Mouse (Mus musculus): ENCODE results near the gene E2f8.

E2f8 gene

DNA sequence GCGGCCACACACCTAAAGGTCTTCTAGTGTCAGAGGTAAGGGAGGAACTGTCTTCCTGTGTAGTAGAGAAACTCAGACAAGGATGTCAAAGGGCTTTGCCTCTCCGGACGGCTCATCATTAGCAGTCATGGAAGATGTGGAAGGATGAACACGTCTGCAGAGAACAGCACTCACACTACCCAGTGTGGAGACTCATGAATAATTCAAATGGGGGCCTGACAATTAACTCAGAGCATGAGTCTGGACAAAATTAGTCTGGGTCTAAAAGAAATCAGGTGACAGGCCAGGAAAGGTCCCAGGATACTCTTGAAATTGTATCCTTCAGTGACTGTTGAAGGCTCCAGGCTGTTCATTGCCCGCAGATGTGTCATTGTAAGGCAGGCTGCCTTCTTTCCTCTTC, 9.6 kb upstream of the E2f8 start:
- no peak for DNase-seq (ENCODE audit: low read depth, low spot score)

DNA sequence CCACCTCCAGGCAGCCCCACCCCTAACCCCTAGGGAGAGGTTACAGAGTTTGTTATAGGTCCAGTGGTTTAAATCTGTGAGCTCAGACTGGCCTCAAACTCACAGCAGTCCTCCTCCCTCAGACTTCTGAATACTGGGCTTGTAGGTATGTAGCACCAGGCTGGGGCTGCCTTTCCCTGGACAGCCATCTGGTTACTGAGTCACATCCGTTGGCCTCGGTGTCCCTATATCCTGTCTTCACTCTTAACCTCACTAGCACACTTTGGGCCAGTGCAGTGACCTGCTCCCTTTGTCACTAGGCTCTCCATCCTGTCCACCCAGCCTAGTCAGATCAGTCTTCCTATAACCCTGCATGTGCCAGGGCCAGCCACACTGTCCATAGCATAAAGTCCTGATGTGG, 7.4 kb upstream of the E2f8 start:
- no peak for DNase-seq (ENCODE audit: low read depth, low spot score)

DNA sequence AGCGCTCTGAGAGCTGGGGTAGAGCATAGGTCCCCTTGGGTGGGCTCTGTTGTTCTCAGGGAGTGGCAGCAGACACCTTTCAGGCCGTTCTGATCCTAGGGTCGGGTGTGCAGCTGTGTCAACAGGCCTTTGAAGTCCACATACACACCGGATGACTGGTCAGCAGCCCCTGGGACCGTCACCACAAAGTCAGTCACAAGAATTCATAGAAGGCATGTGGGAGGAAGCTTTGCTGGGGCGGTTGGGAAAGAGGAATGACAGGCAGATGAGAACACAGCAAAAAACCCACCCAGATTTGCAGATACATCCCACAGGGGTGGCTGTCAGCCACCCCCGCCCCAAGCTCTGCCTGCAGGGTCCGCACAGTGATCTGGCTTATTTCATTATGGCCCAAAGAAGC, 6.6 kb upstream of the E2f8 start:
- DNase-seq (ENCODE audit: low read depth, low spot score) = no peak

DNA sequence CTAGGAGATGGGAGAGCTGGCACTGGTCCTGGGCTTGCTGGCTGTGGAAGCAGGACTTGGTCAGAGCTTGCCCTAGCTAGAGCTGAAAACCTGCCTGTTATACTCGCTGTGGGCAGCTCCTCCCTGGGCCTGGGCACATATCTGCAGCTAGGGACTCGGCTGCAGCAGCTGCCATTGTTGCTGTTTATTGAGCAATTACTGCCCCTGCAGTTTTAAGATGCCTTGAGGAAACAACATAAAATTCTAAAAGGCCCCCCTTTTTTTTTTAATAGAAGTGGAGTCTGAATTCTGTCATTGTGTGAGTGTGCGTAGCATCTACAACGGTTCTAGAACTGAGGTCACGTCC, 2.8 kb upstream of the E2f8 start:
- DNase-seq (ENCODE audit: low read depth, low spot score) = no peak

DNA sequence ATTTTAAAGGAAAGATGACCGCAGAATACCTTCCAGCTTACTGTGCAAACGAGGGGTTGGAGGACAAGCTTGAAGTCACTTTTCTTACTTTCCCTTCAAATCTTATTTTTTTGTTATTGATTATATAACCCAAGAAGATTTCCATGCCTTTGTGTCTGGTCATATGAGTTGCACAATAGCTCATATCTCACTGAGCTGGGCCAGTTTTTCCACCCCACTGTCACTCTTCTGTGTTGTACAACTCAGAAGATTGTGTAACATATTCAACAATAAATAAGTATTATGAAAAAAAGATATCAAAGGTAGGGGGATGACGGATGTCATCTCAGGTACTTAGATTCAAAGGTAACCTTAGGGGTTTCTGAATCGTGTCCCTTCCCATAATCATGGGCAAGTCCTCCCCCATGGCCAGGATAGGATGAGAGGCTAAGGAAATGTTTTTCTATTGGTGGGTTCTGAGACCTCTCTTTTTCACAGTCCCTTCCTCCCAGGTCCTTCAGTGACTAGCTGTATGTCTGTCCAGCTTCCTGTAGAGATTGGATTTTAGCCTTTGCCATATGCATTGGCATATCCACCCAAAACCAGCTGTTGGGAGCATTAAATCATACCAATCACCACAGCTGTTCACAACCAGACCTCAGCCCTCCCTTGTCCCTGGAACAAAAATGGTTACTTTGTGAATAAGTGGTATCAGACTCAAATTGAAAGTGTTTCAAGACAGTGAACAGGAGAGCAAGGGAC, 2.3 kb upstream of the E2f8 start:
- DNase-seq (ENCODE audit: low read depth, low spot score) = no peak

DNA sequence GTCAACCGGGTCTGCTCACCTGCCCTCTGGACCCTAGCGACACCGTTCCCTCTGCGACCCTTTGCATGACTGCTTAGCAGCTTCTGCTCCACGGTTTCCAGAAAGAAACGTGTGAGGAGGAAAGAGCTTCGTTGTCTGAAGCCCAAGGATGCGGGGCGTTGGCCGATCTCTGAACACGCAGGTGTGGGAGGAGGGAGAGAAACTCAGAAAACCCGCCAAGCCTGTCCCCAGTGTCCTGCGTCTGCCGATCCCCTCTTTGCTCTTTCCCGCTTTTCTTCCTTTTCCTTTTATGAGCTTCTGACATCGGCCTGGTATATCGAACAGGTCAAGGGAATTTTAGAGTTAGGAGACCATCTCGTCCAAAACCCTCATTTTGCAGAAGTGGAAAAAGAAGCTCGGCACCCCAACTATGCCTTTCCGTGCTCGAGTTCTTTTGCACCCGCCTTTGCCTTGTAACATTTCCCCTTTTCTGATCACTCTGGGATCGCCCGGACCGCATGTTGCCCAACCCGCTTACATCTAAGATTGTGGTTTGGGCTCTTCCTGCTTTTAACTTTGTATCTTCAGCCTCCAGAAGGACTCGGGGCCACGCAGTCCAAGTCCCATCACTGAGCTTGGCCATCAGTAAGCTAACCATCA, 694 bp upstream of the E2f8 start:
- DNase-seq (ENCODE audit: low read depth, low spot score) = peak; percentile 34

DNA sequence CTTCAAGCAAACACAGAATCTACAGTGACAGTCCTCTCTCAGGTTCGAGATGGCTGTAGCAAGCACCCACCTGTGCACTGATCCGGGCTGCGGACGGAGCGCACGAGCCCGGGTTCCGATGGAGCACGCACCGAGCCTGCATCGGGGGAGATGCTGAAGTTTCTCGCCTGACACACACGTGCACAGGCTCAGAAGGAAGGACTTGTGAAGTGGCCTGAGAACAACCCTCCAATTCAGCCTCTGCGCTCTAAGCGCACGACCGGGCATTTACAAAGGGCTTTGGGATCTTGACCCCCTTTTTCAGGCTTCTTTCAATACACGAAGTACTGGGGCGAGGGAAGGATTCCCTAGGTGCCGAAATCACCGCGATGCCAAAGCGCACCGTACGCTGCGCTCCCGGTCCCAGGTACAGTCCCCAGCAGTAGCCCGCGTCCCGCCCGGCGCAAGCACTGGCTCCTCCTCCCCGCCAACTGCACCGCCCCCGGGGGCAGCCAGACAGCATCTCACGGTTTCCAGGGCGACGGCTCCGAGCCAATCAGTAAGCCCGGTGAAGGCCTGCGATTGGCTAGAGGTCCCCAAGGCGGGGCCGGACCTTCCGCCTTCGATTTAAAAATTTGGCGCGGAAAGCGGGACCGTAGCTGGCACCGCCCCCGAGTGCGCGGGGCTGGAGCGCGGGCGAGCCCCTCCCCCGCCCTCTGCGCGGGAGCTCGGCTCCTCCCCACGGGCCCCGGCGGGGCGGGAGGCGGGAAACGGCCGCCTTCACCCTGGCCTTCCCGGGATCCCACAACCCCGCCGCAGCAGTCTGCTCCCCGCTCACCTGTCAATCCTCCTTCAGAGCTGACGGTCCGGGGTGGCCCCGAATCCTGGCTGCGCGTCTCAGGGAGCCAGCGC, 560 bp downstream of the E2f8 start:
- peak; percentile 96 for DNase-seq (ENCODE audit: low read depth, low spot score)

DNA sequence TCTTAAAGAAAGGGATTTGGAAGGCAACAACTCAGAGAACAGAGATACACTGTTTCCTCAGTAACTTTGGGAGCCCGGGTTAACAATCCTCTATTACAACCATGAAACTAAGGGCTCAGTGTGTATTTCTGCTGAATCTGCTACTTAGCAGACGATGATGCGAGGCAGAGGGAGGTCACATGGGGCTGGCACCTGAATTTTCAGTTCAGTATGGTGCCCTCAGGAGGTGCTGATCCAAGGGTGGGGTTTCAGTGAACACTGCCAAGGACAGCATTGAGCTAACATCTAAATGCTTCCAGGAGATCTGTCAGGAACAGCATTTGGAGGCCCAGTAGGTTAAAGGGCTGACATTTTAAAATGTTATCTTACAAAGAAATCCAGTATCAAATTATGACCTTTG, 1.8 kb downstream of the E2f8 start:
- no peak for DNase-seq (ENCODE audit: low read depth, low spot score)

DNA sequence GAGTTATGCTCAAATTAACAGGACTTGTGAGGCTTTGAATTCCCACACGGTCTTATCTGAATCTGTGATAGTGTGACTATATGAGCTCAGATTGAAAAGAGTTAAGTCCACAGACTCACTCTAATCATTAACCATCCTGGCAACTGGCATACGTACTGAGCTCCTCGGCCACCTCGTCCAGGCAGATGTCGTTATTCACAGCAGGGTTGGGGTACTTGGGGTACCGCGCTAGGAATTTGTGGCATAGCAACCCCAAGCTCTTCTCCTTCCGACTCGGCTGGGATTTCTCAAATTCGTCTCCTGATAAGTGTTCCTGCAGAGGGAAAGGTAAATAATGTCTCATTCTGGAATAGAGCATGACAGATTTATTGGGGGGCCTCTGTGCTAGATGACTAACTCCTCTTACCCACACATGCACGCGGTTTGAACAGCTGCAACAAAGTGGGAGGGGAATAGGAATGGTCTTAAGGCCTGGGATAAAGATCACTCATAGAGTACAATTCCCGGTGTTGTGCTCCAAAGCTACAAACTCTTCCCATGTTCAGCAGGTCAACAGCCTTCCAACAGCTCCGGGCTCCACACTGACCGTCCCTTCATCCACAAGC, 3.5 kb downstream of the E2f8 start:
- no peak for DNase-seq (ENCODE audit: low read depth, low spot score)

DNA sequence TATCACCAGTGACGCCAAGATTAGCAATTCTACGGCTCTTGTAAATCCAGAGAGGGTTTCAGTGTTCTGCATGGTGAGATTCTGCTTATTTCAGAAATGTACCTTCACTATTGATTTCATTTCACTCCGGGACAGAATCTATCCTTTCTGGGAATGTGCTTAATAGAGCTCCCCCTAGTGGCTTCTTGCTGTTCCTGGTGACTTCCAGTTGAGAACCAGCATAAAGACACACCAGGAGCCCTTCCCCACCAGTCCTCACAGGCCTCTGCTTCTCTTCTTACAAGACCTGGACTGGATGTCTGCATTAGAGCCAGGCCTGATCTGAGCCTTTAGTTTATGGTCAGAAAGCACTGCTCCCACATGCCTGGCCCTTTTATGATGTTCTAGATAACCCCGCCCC, 4.9 kb downstream of the E2f8 start:
- DNase-seq (ENCODE audit: low read depth, low spot score) = peak; percentile 77

DNA sequence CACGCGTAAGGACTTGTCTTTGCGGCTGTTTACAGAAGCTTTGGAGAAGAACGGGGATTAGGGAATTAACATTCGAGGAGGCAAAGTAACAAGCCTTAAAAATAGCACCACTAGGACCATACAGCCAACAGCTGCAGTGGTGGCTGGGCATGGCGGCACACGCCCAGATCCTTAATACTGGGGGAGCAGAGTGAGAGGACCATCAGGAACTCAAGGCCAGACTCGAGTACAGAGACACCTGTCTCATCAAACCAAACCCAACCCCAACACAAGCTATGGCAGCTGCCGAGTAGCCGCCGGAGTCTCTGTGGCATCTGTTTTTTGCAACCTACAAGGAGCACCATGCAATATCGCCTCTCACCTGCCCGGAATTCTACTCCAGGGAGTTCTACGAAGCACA, 6.3 kb downstream of the E2f8 start:
- DNase-seq (ENCODE audit: low read depth, low spot score) = no peak

DNA sequence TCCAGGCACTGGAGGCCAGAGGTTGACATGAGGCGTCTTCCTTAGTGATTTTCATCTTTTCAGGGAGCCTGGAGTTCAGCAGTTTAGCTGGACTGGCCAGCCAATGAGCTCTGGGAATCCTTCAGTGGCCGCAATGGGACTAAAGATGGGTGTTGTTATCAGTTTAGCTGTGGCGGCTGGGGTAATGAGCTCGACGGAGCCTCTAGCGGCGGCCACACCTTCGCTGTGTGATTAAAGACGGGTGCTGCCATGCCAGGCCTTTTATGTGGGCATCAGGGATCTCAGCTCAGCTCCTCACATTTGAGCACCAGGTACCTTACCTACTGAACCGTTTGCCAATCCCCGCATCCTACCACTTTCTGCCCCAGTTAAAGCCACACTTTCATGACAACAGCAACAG, 10.1 kb downstream of the E2f8 start:
- no peak for DNase-seq (ENCODE audit: low read depth, low spot score)

DNA sequence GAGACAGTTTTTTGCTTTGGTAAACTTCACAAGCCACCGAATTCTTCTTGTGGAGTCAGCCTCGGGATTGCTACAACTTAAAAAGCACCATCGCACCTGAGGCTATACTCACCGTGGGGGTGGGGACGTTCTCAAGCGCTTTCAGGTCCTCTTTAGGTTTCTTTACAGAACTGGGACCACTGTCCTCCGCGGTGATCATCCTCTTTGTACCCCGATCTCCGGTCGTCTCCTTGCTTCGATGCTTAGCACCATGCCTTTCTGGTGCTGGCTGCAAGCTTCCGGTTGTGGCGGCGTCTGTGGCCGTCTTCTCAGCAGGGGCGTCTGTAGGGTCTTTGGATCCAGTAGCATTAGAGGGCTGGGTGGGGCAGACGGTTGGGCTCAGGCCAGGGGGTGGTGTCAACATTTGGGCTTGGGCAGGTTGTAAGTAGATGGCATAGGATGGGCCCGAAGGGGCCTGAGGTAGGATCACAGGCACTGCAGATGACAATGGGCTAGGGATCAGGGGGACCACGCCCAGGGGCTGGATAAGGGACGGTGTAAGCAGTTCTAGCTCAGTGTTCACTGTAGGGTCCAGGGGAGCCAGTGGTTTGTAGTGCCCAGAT, 10.7 kb downstream of the E2f8 start:
- no peak for DNase-seq (ENCODE audit: low read depth, low spot score)

DNA sequence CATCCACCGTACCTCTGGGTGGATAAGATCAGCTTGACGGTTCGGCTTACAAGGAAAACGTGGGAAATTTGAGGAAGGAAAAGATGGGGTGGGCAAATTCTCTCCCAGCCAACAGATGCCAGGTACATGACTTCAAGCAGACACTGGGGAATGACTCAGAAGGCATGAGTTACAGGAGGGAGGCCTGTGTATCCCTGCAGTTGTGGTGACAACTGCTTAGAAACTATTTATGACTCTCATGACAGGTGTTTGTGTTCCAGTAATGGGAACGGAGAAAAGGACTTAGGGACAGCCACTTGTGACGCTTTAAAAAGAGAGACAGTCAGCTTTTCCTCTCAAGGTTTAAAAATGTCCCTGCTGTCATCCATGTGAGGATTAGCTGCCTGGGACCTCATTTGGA, 11.3 kb downstream of the E2f8 start:
- DNase-seq (ENCODE audit: low read depth, low spot score) = no peak

DNA sequence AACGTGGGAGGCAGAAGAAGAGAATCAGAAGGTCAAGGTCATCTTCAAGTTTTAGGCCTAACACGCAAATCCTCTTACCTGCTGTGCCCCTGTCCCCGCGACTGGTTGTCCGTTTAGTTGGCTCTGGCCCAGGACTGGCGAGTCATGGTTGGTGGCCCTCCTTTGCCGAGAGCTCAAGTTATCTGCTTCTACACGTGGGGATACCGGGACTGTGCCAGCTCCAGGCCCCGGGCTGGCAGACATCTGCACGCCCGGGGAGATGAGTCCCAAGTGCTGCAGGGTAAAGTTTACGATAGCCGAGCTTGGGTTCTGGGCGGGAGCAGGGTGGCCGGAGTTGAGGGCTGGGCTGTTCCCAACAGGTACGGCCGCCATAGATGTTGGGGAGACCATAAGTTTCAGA, 13.8 kb downstream of the E2f8 start:
- no peak for DNase-seq (ENCODE audit: low read depth, low spot score)

DNA sequence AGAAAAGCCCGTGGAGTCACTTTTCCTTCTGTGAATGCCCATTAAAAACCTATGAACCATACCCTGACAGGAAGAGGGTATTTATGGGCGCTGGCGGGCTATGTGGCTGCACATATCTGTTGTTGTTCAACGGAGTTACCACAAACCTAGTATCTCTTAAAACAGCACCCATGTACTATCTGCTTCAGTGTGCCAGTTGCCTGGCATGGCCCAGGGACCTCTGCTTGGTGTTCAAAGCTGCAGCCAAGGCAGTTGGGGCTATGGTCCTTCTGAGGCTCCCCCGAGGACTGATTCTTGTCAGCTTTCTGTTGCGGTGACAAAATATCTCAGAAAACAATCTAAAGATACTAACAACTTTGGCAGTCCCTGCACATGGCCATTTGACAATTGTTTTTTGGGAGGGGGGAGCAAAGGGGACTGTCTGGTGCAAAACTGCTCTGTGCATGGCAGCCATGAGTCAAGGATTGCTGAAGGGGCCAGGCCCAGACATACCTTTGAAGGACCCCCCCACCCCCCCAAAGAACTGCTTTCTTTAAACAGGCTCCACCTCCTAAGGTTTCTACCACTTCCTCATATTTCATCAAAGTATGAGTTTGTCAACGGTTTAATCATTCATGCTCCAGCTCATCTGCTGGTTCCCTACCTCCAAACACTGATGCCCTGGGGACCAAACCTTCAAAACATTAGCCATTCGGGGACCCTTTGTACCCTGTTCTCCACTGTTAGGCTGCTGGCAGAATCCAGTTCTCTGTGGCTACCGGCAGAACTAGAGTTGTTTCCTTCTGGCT, 16.5 kb downstream of the E2f8 start:
- no peak for DNase-seq (ENCODE audit: low read depth, low spot score)

DNA sequence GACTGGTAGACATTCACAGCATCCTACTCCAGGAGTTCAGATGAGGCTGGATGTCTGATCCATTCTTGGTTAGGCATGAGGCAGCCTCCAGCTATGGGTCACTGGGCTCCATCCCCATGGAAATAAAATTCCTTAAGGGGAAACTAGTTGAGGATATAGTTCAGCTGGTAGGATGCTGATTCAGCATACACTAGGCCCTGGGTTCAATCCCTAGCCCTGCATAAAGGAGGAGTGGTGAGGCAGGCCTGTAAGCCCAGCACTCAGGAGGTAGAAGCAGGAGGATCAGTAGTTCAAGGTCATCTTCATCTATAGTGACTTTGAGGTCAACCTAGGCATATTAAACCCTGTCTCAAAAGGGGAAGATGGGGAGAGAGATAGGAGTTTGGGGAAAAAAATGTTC, 17.2 kb downstream of the E2f8 start:
- no peak for DNase-seq (ENCODE audit: low read depth, low spot score)

DNA sequence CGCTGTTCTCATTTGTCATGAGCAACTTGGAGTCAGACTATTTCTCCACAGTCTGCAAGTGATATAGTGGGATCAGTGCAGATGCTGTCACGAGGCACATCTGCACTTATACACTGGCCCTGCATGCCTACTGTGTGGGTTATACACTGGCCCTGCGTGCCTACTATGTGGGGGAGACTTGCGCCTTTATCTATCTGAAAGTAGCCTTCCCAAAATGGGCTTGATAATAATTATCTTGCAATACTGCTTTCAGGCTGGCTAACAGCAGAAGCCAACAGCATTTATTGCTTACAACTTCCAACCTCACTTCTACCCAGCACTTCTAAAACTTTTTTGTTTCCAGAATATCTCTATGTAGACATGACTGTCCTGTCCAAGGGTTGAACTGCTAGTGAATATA, 19.6 kb downstream of the E2f8 start:
- DNase-seq (ENCODE audit: low read depth, low spot score) = no peak

DNA sequence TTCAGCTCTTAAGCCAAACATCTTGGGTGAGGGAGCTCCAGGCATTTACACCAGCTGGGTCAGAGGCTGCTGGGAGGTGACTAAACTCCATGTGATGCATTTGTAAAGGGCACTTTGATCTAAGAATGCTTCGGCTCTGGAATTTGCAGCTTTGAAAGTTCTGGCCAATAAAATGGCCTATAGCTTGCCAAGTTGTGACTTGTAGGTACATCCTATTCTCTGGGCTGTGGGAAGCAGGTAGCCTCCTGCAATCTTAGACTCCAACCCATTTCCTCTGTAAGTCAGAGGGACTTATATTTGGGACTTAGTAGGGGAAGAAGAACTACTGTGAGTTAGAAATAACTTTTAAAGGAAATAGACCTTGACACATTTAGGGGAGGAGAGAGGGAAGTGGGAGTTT, 20.4 kb downstream of the E2f8 start:
- no peak for DNase-seq (ENCODE audit: low read depth, low spot score)

DNA sequence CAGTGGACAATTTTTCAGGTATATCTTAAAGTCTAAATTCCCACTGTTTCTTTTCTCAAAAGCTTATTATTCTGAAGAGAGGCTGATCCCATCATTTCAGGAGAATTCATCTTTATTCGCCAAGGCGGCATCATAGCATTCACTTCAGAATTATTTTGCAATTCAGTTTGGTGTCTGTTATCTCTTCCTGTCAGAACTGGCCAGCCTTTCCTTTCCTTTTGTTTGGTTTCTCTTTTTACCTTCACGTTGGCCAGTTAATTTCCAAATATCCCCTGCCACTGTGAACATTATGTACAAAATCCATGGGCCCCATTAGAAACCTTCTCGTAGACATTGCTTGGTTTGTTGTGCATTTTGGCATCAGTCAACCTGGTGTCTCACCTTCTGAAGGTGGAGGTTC, 22.0 kb downstream of the E2f8 start:
- DNase-seq (ENCODE audit: low read depth, low spot score) = no peak

DNA sequence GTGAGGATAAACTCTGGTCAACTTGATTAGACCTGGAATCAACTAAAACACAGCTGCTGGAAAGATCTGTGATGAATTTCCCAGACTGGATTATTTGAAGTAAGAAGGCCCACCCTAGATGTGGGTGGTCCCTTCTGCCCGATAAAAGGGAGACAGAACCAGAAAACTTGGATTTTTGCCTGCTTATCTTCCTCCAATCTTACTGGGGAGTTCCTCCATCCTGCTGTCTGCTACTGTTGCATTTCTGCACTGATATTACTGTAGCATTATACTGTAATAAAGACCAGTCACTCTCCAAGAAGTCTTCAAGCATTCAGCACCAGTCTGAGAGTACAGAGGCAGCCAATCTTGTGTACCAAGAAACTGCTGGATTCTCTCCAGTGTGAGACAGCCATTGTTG, 23.1 kb downstream of the E2f8 start:
- DNase-seq (ENCODE audit: low read depth, low spot score) = no peak
